Mouse (Mus musculus) retina, adult 2 months (tissue): ENCODE data around the gene Wdr74.

Source experiments
- DNase-seq: peaks from one replicate; pipeline ENCODE4 v3.0.0-alpha.2; 2012; ENCODE audit warnings: low read depth, low spot score

Wdr74 gene

DNA sequence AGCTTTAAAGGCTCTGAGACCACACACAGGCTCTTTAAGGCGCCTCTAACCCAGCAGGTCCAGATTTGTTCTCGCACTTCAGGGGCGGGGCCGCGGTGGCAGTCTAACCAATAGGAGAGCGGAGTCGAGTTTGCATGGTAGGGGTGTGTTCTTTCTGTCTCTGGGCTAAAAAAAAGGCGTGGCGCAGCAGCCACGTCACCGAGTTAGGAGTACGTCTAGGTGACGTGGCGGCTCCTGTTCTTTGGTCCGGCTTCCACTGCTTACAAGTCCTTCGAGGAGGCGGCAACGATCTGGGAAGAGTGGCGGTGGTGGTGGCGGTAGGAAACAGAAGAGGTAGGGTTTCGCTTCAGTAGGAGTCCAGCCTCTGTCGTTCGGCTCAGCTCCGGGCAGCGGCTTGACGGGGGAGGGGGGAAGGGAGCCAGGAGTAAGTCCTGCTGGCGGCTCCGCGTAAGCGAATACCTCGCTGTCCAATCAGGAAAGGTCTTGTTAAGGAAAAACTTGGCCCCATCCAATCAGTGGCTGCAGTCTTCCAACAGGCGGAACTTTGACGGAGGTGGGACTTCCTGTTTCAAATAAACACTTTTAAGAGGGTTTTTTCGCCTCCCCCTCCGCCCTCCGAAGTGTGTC lies 5.7 kb downstream of the Wdr74 start, which contains the start of gene Stx5a:
TSS of gene Stx5a (plus strand) at position 171 of the 627 bp plus-strand sequence.
- DNase-seq, result peak; percentile 93

DNA sequence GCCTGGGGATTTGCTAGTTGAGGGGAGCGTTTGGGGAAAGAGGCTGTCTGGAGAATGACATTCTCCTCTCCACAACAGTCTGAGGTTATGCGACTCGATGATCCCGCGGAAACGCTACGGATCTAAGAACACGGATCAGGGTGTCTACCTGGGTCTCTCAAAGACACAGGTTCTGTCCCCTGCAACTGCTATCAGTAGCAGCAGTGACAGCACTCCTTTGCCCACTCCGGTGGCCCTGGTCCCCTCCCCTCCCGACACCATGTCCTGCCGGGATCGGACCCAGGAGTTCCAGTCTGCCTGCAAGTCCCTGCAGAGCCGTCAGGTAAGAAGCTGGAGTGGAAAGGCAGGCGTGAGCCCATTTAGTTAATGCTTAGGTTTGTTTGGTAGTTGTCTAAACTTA lies 6.5 kb downstream of the Wdr74 start:
- DNase-seq, result no peak

DNA sequence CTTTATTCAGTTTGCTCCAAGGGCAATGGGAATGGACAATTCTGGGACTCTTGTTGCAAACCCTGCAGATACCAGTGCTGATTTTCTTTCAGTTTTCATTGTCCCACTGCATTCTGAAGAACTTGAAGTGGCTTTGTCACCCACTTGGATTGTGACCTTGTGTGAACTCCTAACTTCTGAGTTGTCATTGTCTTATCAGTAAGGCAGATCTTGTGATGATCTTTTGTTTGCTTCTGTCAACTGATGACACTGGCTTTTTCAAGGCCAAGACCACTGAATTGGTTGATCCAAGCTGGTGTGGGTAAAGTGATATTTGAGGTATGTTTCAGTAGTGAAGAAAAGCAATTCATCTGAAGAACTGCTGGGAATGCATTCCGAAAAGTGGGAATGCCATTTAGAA lies 9.8 kb downstream of the Wdr74 start:
- DNase-seq, result no peak

DNA sequence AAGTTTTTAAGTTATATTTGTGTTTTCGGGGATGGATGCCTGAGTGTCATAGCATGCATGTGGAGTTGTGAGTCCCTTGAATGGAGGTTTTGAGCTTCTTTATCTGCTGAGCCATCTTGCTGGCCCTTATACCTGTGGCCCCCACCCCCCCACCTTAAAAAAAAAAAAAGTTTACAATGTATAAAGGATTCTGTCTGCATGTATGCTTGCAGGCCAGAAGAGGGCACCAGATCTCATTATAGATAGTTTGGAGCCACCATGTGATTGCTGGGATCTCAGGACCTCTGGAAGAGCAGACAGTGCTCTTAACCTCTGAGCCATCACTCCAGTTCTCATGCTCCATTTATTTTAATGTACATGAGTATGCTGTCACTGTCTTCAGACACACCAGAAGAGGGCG lies 11.7 kb downstream of the Wdr74 start:
- DNase-seq, result no peak

DNA sequence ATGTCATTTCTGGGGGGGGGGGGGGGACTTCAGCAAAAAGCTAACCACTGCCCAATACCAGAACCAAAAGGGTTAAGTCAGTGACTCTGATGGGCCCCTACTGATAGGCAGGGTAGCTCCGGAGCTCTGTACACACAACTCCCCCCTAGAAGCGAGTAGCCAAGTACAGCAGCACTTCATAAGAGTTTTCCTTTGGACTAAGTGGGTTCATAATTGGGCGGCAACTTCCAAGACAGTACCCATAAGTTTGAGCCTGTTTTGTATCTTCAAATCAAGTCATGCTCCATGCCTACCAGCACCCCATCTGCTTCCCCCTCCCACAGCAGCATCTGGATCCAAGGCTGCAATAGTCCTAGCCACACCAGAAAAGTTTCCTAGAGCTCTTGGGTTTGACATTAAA lies 20.0 kb downstream of the Wdr74 start:
- no peak for DNase-seq

DNA sequence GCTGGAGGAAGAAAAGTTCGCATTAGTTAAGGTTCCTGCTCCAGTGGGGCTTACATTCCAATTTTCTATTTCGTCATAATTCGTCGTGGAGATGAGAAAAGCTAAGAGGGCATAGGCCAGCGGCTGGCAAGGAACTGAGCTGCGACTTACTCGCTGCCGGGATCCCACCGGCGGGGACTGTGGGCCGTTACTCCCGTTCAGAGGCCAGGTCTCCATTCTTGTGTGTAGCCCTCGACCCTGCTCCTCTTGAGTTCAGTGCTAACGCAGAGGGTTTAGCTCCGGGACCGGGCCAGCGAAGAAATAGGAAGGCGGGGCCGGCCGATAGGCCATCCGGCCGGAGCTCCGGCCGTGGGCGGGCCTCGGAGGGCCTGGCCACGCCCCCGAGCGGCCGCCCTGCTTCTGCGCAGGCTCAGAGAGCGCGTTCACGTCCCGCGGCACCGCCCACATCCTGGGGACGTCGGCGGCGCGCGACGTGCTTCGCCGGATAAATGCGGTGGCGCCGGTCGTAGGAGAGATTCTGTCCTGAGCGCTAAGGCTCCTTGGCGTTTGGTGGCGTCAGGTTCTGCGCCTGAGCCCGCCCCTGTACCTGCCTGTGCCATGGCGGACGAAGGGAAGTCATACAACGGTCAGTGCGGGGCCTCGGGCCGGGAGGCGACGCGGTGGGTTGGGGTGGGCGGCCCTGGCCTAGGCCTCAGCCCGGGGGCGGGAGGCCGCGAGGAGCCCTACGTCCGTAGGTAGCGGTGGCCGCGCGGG lies 21.2 kb downstream of the Wdr74 start, which contains the start of gene Nxf1:
TSS of gene Nxf1 (plus strand) at position 439 of the 753 bp plus-strand sequence.
- peak; percentile 86 for DNase-seq

DNA sequence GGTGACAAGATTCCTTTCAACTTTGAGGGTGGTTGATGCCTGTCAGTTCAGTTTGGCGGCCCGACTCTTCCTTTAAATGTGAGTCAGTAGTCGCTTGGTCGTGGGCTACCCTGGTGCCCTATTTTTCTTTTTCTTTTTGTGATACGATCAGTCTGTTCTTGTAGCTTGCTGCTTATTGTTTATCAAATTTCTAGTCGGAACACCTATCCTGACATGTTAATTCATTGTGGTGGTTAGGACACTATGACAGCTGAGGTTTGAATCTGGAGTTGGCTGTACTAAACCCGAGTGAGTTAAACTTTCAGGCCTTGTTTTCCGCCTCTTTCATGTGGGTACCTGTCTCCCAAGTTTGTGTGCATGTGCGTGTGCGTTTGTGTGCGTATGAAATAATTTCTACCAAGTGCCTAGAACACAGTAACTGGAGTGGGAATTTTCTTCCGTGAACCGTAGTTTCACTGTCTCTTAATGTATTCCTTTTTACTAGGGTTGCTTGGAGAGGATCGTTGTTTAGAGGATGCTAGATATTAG lies 21.9 kb downstream of the Wdr74 start:
- DNase-seq, result no peak

DNA sequence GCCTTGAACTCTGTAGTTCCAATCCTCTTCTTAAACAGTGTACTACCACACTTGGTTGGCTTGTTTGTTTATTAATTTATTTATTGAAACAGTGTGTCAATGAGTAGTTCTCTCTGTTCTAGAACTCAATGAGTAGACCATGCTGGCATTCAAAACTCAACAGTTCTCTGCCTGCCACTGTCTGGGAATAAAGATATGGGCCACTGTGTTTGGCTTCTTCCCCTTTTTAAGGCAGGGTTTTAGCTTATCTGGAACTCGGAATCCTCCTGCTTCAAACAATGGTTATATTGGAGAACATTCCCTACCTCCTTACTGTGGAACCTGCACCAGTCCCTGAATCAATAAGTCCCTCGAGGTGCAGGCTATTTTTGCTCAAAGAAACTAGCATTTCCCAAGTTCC lies 23.3 kb downstream of the Wdr74 start:
- DNase-seq, result no peak

DNA sequence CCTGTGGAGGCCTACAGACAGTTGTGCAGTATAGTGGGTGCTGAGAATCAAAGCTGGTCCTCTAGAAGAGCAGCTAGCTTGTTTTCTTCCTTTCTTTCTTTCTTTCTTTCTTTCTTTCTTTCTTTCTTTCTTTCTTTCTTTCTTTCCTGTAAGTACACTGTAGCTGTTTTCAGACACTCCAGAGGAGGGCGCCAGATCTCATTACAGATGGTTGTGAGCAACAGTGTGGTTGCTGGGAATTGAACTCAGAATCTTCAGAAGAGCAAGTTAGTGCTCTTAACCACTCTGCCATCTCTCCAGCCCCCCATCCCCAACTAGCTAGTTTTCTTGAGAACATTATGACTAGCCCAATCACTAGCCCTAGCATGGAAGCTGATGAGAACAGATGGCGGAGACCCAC lies 25.1 kb downstream of the Wdr74 start:
- no peak for DNase-seq

DNA sequence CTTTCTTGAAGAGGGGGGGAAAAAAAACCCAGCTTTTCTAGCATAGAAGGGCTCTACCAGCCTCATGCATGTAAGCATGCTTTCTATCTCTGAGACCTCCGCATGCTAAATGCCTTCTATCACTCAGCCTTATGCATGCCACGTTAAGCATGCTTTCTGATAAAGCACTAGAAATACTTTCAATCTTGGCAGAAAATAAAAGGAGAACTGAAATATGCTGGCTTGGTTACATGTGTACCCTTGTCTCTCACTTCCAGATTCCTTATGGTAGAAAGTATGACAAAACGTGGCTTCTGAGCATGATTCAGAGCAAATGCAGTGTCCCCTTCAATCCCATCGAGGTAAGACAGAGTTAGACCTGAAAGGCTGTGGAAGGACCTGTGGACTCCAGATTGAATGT lies 27.6 kb downstream of the Wdr74 start:
- no peak for DNase-seq

DNA sequence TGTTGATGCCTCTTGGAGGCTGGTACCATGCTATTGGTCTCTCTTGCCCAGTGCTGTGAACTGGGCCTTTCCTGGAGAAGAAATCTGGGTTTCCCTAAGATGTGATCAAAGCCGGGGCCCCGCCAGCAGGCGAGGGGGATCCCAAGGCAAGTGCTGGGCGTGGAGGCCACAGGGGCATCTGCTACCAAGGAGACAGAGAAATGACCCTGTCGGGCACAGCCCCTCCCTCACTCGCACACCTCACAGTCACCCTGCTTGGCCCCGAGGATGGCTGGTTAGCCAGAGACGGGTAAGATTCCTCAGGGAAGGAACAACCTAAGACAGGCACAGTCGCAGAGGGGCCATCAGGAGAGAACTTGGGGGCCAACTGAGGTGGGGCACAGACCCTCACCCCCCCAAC lies 29.9 kb downstream of the Wdr74 start:
- DNase-seq, result no peak

DNA sequence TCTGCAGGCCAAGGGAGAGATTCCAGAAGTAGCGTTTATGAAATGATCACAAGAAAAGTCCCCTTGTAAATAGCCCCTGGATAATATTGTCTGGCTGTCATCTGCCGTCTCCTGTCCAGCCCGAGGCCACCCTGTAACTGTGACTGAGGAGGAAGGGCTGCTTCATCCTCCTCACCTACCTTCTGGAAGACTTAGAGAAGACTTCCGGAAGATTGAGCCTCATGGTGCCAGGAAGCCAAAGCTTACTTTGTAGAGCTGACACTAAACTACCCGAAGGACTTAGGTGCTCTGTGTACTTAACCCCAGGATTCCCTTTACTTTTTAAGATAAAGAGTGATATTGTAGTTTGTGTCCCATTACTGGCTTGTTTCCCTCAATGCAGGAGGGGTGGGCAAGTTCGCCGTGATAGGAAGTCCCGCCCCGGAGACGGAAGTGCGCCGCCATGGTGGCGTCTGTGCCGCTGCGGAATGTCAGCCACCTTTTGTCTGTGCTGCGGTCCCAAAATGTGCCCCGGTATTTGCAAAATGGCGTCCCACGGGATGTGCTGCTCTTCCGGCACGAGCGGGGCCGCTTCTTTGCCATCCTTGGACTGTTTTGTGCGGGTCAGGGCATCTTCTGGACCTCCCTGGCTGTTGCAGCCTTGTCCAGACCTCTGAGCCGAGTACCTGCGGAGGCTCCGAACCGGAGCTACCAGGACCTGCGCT lies 35.1 kb downstream of the Wdr74 start, which contains the start of gene Tmem223:
TSS of gene Tmem223 (plus strand) at position 430 of the 704 bp plus-strand sequence.
- DNase-seq, result peak; percentile 43

DNA sequence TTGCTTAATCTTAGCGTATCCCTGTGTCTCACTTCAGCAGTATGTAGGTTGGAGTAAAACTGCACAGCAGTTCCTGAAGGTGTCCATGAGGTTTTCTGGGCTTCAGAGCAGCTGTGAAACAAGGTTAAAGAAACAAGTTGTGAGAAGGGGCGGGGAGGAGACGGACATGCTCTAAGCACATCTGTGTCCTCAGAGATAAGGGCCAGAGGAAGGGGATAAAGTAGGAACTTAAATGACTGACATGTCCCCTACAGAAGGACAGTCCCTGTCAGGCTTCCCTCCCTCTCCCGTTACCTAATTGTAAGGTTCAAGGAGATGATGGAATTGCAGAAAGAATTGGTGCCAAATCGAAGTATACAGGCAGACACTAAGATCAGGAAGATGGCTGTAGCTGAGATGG lies 37.4 kb downstream of the Wdr74 start:
- no peak for DNase-seq

DNA sequence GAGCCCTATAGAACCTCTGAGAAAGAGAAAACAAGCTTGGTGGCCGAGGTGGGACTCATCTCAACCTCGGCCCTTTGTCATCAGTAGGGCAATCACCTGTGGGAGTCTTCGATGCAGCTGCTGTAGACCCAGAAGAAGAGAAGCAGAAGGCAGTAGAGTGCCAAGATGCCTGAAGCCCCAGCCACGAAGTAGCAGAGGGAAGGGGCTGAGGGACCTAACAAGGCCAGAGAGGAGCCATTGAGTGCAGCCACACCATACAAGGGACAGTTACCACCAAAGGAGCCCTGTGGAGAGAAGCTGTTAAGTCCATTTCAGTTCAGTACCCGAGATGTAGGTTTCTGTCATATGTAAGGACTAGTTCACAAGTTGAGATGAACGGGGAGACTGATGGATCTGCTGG lies 37.8 kb downstream of the Wdr74 start:
- no peak for DNase-seq

DNA sequence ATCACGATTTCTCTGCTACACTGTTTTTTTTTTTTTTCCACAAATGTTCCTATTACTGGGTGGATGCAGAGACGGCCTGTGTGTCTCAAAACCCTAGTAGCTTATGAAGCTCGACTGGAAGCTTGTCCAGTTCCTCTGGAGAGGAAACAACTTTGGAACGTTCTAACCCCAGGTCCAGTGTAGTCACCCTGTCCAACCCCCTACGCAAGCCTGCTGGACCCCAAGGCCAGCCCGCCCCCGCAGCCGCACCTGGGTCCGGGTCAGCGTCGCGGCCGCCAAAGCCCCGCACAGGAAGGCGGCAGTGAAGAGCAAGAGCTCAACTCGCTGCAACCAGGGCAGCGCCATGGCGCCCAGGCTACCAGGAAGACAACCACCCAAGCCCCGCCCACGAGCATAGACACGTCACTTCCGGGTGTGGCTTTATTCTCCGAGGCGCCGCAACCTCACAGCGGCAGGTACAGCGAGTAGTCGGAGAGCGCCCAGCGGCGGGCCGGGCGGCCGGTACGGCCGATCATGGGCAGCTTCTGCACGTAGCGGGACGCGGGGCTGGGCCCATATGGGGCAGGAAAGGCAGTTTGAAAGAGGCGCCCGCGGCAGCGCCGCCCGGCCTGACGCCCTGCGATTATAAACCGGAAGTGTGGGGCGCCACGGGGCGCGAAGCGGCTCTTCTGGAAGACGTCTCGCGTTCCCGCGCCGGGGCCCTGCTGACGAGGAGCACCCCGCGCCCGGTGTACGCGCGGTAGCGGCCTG lies 38.6 kb downstream of the Wdr74 start, which contains the start of gene Tmem179b:
TSS of gene Tmem179b (minus strand) at position 382 of the 750 bp plus-strand sequence.
- DNase-seq, result peak; percentile 91

DNA sequence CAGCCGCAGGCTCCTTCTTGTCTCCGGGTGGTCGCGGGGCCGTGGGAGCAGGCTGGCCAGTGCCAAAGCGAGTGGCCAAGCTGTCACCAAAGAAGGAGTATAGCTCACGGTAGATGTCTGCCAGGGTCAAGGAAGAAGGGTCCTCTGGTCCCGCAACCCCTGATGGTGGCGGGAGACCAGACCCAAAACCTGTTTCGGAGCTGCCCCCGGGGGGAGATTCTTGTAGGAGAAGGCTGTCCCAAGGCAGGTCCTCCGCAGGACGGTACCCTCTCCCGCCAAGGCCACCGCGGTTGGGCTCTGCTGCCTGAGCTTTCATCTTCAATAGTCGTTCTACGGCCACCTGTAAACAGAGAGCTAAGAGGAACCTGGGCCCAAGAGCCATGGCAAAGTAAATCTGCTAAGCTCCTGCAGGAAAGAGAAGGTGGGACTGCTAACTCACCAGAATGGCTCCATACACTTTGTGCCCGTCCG lies 39.4 kb downstream of the Wdr74 start:
- no peak for DNase-seq

DNA sequence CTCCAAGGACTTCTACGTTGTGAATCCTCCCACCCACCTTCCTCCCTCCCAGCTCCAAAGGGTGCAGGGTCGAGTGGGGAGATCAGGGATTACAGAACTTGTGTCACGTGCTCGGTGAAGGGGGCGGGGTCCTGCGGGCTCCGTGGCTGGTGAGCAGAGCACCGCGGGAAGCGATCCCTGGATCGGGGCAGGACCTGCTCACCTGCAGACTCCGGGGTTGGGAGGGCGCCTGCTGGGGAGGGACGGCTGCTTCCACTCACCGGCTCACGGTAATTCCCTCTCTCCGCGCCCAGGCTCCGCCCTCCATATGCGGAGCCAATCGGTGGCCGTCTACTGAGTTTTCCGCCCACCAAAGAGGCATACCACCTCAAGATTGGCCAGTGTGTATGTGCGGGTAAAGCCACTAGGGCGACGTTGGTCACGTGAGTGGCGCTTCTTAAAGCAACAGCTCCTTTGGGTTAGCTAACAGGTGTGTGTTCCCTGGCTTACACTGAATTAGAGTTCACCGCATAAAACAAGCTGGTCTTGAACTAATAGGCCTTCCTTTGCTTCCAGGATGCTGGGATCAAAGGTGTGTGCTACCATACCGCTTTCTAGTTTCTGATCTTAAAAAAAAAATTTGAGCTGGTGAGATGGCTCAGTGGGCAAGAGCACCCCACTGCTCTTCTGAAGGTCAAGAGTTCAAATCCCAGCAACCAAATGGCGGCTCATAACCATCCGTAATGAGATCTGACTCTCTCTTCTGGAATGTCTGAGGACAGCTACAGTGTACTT lies 50.6 kb downstream of the Wdr74 start, which contains the start of gene Taf6l:
TSS of gene Taf6l (minus strand) at position 410 of the 774 bp plus-strand sequence.
- peak; percentile 89 for DNase-seq

DNA sequence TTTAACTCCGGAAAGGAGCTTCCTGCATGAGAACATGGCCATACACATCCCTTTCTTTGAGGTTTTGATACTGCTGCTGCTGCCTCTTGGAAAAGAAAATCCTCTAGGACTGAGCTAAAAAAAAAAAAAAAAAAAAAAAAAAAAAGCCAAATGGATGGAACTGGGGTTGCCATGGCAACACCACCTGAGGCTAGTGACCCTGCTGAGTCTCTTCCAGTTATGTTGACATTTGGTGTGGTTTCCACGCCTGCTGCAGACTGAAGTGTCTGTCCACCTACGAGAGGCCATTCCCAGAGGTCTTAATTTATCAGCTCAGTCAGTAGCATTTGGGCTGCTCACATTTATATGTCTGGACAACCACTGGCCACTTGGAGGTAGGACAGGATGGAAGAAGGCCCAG lies 52.9 kb downstream of the Wdr74 start:
- no peak for DNase-seq

DNA sequence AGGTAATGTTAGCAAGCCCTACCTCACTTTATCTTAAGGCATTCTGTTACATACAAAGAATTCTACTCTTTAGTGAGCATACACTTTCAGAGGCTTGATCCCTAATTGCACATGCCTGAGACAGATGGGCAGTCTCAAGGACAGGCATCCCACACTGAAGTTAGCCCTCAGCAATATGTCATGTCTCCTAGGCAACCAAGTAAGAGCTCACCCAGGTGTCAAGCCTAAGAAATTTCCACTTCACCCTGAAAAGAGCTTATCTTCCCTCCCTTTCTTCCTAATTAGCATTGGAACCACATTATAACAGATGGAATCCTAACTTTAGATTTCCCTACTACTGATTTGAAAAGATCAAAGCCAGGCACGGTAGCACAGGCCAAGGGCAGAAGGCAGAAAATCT lies 53.5 kb downstream of the Wdr74 start:
- DNase-seq, result no peak

DNA sequence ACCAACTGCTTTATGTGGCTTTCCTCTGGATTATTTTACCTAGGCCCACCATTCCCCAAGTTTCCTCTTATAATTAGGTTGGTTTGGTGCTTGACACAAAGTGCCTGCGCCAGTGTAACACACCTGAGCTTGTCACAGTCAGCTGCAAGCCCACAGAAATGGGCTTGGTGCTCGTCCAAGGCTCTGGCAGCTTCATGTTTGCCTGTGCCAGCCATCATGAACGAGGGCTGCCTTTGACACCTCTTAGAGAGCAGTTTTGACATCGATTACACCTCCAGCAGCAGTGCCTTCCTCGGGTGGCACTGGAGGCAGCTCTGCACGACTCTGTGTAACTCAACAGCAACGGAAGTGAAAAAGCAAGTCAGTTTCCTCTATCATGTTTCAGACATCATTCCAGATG lies 54.5 kb downstream of the Wdr74 start:
- no peak for DNase-seq
